Mouse (Mus musculus) layer of hippocampus, adult 8-10 months (tissue): Measurements from ENCODE around the gene Lrrc61. TPM values are rescaled to one million over a fixed set of nuclear protein-coding genes. Genes with fewer than 3 reads are reported as not detected.

Experiments
- DNase-seq, 2 experiments: peaks; one replicate each; pipeline ENCODE4 v3.0.0; 2022; ENCODE audit warnings: low spot score in 2 of 2
- total RNA-seq, 4 experiments: library from RNA; stranded (reverse); gene quantifications; 2 replicates each; pipeline ENCODE4 v1.2.4; 2022

Gene Lrrc61
- total RNA-seq, 4 experiments from 2014 or later, result 33.0 to 38.0 (median 35.2) TPM

GRCm38 (mm10) chr6:48591871-48592270 lies 37.3 kb downstream of the Lrrc61 start:
- DNase-seq, result no peak

- peak; percentile 87 to 90 for DNase-seq
Measured at GRCm38 (mm10) chr6:48593158-48594042, 38.8 kb downstream of the Lrrc61 start, which contains the start of the genes Repin1 and Gm44965. Gene Repin1, plus strand, starts transcription at chr6:48593883. Gene Gm44965, plus strand, starts transcription at chr6:48593941.

GRCm38 (mm10) chr6:48594043-48594738 lies 39.6 kb downstream of the Lrrc61 start:
- peak; percentile 51 to 60 for DNase-seq

- no peak for DNase-seq
Measured at GRCm38 (mm10) chr6:48595278-48595677, 40.7 kb downstream of the Lrrc61 start.

- DNase-seq, result no peak
Measured at GRCm38 (mm10) chr6:48596545-48597232, 42.1 kb downstream of the Lrrc61 start.

GRCm38 (mm10) chr6:48597233-48597625 lies 42.6 kb downstream of the Lrrc61 start:
- DNase-seq, result no peak

- DNase-seq, result no peak
Measured at GRCm38 (mm10) chr6:48600594-48600993, 46.0 kb downstream of the Lrrc61 start.

- DNase-seq, result peak; percentile 94 to 96
Measured at GRCm38 (mm10) chr6:48601271-48602079, 46.9 kb downstream of the Lrrc61 start, which contains the start of gene Zfp775. Gene Zfp775, plus strand, starts transcription at chr6:48602063.

- no peak for DNase-seq
Measured at GRCm38 (mm10) chr6:48602080-48602741, 47.6 kb downstream of the Lrrc61 start.

- no peak for DNase-seq
Measured at GRCm38 (mm10) chr6:48608124-48608523, 53.5 kb downstream of the Lrrc61 start.

- DNase-seq, result no peak
Measured at GRCm38 (mm10) chr6:48609512-48609911, 54.9 kb downstream of the Lrrc61 start.

- DNase-seq, result no peak
Measured at GRCm38 (mm10) chr6:48610657-48611056, 56.1 kb downstream of the Lrrc61 start.

- DNase-seq, result no peak
Measured at GRCm38 (mm10) chr6:48613464-48613863, 58.9 kb downstream of the Lrrc61 start.

- no peak for DNase-seq
Measured at GRCm38 (mm10) chr6:48614756-48615155, 60.2 kb downstream of the Lrrc61 start.

GRCm38 (mm10) chr6:48620031-48620430 lies 65.4 kb downstream of the Lrrc61 start:
- no peak for DNase-seq

Other genes with a start within 250 kb of the Lrrc61 start
- 10 to 100 TPM; 36.8 to 51.8 (median 42.4) TPM for gene Krba1, start 159.2 kb upstream of the Lrrc61 start, total RNA-seq
- gene Zfp467, start 109.0 kb upstream of the Lrrc61 start, total RNA-seq, result 10 to 100 TPM; 24.6 to 32.2 (median 28.2) TPM
- 1 to 10 TPM in 3 of 4 experiments, under 1 TPM in 1; 0.39 to 2.1 (median 1.2) TPM for gene Sspo, start 106.6 kb upstream of the Lrrc61 start, total RNA-seq
- gene Atp6v0e2, start 17.2 kb upstream of the Lrrc61 start, total RNA-seq, result 100 to 1,000 TPM; 402 to 444 (median 420) TPM
- 10 to 100 TPM; 16.6 to 32.1 (median 21.9) TPM for gene Rarres2, start 18.0 kb downstream of the Lrrc61 start, total RNA-seq
- not detected for gene Gm45021, start 34.8 kb downstream of the Lrrc61 start, total RNA-seq
- gene Repin1, start 39.1 kb downstream of the Lrrc61 start, total RNA-seq, result 10 to 100 TPM; 46.3 to 57.9 (median 53.6) TPM
- 10 to 100 TPM in 1 of 4 experiments, 1 to 10 TPM in 1, not detected in 2; 1.2 to 10.6 TPM for gene Gm44965, start 39.1 kb downstream of the Lrrc61 start, total RNA-seq
- gene Zfp775, start 47.3 kb downstream of the Lrrc61 start, total RNA-seq, result 10 to 100 TPM in 1 of 4 experiments, 1 to 10 TPM in 3; 7.7 to 10.6 (median 9.1) TPM
- gene AI854703, start 72.0 kb downstream of the Lrrc61 start, total RNA-seq, result 10 to 100 TPM; 11.8 to 14.8 (median 13.2) TPM
- 1 to 10 TPM in 1 of 4 experiments, under 1 TPM in 3; 0.56 to 1.1 (median 0.89) TPM for gene Gimap8, start 92.4 kb downstream of the Lrrc61 start, total RNA-seq
- gene Gimap9, start 121.3 kb downstream of the Lrrc61 start, total RNA-seq, result under 1 TPM; 0.35 to 0.54 (median 0.41) TPM
- gene Gimap4, start 129.8 kb downstream of the Lrrc61 start, total RNA-seq, result under 1 TPM in 2 of 4 experiments, not detected in 2; 0.31 to 0.48 TPM
- 1 to 10 TPM; 3.7 to 4.5 (median 4.2) TPM for gene Gimap6, start 153.4 kb downstream of the Lrrc61 start, total RNA-seq
- gene Gm28053, start 163.8 kb downstream of the Lrrc61 start, total RNA-seq, result 1 to 10 TPM in 2 of 4 experiments, not detected in 2; 1.5 to 3.0 TPM
- gene Gimap7, start 163.8 kb downstream of the Lrrc61 start, total RNA-seq, result not detected
- 1 to 10 TPM in 3 of 4 experiments, under 1 TPM in 1; 0.85 to 2.5 (median 1.6) TPM for gene Gimap1, start 184.3 kb downstream of the Lrrc61 start, total RNA-seq
- 1 to 10 TPM in 1 of 4 experiments, under 1 TPM in 3; 0.47 to 1.7 (median 0.74) TPM for gene Gimap5, start 191.4 kb downstream of the Lrrc61 start, total RNA-seq
- gene Gimap3, start 216.1 kb downstream of the Lrrc61 start, total RNA-seq, result not detected